Mouse (Mus musculus): Measurements from ENCODE around the gene Rpgrip1.

- TF ChIP-seq GATA1 (IDR thresholded peaks at IDR 0.05; ENCODE audit: borderline replicate concordance, low read length) (no peak), FLI1 (IDR thresholded peaks at IDR 0.05; ENCODE audit: low read length) (no peak)
Measured at GRCm38 (mm10) chr14:52118823-52119608, 8.5 kb downstream of the Rpgrip1 start.
